Mouse (Mus musculus) neural tube, embryonic 13.5 days (tissue): ENCODE data around the gene Prkcd. TPM values are rescaled to one million over a fixed set of nuclear protein-coding genes. Genes with fewer than 3 reads are reported as not detected.

Source experiments
- ATAC-seq: fragments of 200-750 bp; cut with Nextera tagmentation; 2 replicates; pipeline ENCODE4 v1.8.0; 2017; ENCODE audit warnings: low read depth, mild to moderate bottlenecking, moderate TSS enrichment, moderate library complexity
- H3K27ac ChIP-seq: fragments of 300-500 bp; sonication (generic); replicated peaks from 2 replicates; pipeline ENCODE4 v1.5.1; 2015; ENCODE audit warnings: moderate library complexity, mild to moderate bottlenecking, inconsistent platforms
- H3K27me3 ChIP-seq: fragments of 300-500 bp; sonication (generic); 2 replicates; pipeline ENCODE4 v1.6.1; 2015; ENCODE audit warnings: mild to moderate bottlenecking, inconsistent platforms
- H3K36me3 ChIP-seq: fragments of 300-500 bp; sonication (generic); 2 replicates; pipeline ENCODE4 v1.6.1; 2015; ENCODE audit warnings: mild to moderate bottlenecking, inconsistent platforms
- H3K4me1 ChIP-seq: fragments of 300-500 bp; sonication (generic); replicated peaks from 2 replicates; pipeline ENCODE4 v1.6.1; 2015; ENCODE audit warnings: inconsistent platforms
- H3K4me2 ChIP-seq: fragments of 300-500 bp; sonication (generic); 2 replicates; pipeline ENCODE4 v1.6.1; 2015; ENCODE audit warnings: inconsistent platforms, mild to moderate bottlenecking, moderate library complexity
- H3K4me3 ChIP-seq: fragments of 300-500 bp; sonication (generic); 2 replicates; pipeline ENCODE4 v1.5.1; 2015; ENCODE audit warnings: mild to moderate bottlenecking, inconsistent platforms
- H3K9ac ChIP-seq: fragments of 300-500 bp; sonication (generic); 2 replicates; pipeline ENCODE4 v1.6.1; 2015; ENCODE audit warnings: moderate library complexity, mild to moderate bottlenecking, inconsistent platforms
- H3K9me3 ChIP-seq: fragments of 300-500 bp; sonication (generic); 2 replicates; pipeline ENCODE4 v1.6.1; 2016; ENCODE audit warnings: inconsistent platforms
- WGBS: fragments of 180-500 bp; shearing (Covaris S2); methylation state at CpG from one replicate; pipeline ENCODE4 v1.1.7; 2015; 5-methylcytosine and 5-hydroxymethylcytosine counted together
- polyA plus RNA-seq: library from polyadenylated mRNA; unstranded; fragments of >200 nt; fragmentation: Nextera tagmentation; extraction: Ambion mirVana; gene quantifications from 2 replicates; pipeline ENCODE4 v1.2.1, GENCODE M21; 2015

Gene Prkcd
- polyA plus RNA-seq, 1 experiment from 2014 or later, result 63.4 TPM

DNA sequence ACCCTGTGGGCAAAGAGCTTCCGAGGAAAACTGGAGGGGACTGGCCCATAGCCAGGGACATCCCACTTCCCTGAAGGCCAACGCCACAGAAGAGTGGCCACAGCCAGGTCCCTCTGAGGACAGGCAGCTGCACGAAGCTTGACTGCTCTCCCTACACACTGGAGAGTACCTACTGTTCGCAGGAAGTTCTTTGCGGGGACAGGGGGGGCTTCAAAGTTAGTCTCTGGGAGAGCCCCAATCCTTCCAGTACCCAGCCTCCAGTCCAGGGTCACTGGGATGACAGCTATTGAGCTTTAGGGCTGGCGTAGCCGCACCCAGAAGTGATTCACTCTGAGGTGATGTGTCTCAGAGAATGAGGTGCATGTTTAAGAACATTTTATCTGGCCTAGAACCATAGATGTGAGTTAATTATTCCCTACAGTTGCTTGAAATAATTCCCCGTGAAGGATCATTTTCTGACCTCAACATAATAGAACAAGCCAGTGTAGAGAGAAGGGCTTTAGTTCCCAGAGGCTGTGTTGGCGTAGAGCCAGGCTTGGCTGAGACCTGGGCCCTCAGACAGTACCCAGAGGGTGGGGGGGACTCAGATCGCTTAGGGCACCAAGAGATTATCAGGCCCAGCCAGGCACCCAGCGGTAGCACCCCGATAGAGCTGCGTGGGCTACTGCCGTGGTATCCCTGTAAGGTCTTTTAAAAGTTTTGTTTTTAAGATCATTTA is 64.4 kb downstream of the Prkcd start:
- no peaks in the 10 kb centered on the region for H3K27me3 ChIP-seq
- peaks cover 16% of the 10 kb centered on the region for H3K4me1 ChIP-seq
- 62% methylated on average over 14 of the region's 14 CpGs for WGBS
- H3K4me2 ChIP-seq, result no peak overlapping the region
- ATAC-seq, result no peak
- H3K36me3 ChIP-seq, result peaks cover 67% of the 10 kb centered on the region
- no peaks in the 10 kb centered on the region for H3K9me3 ChIP-seq
- no peak overlapping the region for H3K4me3 ChIP-seq
- H3K27ac ChIP-seq, result peak overlapping the region; percentile 68
- H3K9ac ChIP-seq, result no peak overlapping the region

DNA sequence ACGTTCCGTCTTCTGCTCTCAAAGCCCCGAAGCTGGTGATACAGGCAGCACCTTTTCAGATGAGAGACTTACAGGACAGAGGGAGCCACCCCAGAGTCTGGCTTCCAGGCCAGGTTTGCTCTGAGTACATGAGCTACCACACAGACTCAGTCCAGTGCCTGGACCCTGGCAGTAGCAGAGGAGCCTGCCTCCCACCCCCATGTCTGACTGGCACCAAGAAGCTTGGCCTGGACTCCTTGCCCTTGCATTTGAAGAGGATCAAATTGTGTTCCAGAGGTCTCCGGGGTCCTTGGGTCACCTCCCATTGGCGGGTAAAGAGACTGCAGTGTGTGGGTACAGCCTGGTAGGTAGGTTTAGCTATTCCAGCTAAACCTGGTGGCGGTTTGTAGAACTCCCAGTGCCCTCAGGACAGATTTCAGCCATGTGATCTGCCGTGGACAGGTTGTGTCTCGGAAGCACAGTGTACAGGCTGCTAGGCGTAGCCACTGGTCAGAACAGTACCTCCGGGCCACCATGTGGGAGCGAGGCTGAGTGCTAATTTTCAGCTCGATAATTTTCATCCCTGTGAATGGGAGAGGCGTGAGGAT is 65.1 kb downstream of the Prkcd start:
- H3K4me2 ChIP-seq, result no peak overlapping the region
- no peak overlapping the region for H3K27ac ChIP-seq
- H3K36me3 ChIP-seq, result peaks cover 65% of the 10 kb centered on the region
- no peak overlapping the region for H3K4me3 ChIP-seq
- ATAC-seq, result peak; percentile 48; the same call in 1 of the 2 replicates
- H3K27me3 ChIP-seq, result no peaks in the 10 kb centered on the region
- H3K9ac ChIP-seq, result no peak overlapping the region
- H3K4me1 ChIP-seq, result peaks cover 16% of the 10 kb centered on the region
- WGBS, result 93% methylated on average over 13 of the region's 13 CpGs
- H3K9me3 ChIP-seq, result no peaks in the 10 kb centered on the region

DNA sequence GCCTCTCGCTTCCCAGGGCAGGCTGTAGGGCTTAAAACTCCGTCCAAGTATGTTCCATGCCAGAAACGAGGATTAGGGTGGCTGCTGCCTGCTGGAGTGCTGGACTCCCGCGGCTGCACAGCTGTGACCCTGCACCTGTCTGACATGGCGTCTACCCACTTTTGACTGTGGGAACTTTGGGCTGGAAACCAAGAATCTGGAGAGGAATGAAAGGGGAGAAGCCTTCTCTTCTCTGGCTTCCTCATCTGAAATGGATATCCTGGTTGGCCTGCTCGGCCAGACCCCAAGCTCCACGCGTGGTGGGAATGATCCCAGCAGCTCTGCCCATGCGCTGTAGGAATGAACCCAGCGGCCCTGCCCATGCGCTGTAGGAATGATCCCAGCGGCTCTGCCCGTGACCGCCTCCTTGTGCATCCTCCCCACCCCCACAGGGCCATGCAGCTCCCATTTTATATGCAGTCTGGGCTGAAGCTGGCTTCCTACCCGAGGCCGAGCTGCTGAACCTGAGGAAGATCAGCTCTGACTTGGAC is 66.6 kb downstream of the Prkcd start:
- Histone ChIP-seq H3K9me3 (no peaks in the 10 kb centered on the region), H3K36me3 (peaks cover 51% of the 10 kb centered on the region), H3K4me1 (peaks cover 16% of the 10 kb centered on the region), H3K27me3 (no peaks in the 10 kb centered on the region), H3K9ac (no peak overlapping the region), H3K27ac (no peak overlapping the region), H3K4me3 (no peak overlapping the region), H3K4me2 (no peak overlapping the region)
- 90% methylated on average over 17 of the region's 17 CpGs for WGBS
- ATAC-seq, result no peak

DNA sequence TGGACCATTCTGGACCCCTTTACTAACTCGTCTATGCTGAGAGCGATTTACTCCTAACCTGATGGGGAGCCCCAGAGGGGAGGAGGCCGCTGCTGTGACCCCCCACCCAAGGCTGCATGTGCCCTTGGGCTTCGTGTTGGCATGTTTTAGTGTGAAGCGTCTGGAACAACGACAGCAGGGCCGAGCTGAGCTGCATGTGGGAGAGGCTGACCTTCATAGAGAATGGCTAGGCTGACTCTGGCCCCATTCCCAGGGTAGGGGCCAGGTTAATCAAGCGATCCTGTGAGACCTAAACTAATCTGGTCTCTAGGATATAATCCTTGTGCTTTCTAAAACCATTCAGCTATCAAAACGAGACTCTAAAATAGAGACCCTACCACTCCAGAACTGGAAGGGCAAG is 68.3 kb downstream of the Prkcd start:
- no peak overlapping the region for H3K9ac ChIP-seq
- peaks cover 43% of the 10 kb centered on the region for H3K36me3 ChIP-seq
- no peak overlapping the region for H3K27ac ChIP-seq
- H3K4me2 ChIP-seq, result no peak overlapping the region
- no peak for ATAC-seq
- peaks cover 16% of the 10 kb centered on the region for H3K4me1 ChIP-seq
- WGBS, result 88% methylated on average over 9 of the region's 9 CpGs
- no peaks in the 10 kb centered on the region for H3K9me3 ChIP-seq
- H3K27me3 ChIP-seq, result no peaks in the 10 kb centered on the region
- no peak overlapping the region for H3K4me3 ChIP-seq

DNA sequence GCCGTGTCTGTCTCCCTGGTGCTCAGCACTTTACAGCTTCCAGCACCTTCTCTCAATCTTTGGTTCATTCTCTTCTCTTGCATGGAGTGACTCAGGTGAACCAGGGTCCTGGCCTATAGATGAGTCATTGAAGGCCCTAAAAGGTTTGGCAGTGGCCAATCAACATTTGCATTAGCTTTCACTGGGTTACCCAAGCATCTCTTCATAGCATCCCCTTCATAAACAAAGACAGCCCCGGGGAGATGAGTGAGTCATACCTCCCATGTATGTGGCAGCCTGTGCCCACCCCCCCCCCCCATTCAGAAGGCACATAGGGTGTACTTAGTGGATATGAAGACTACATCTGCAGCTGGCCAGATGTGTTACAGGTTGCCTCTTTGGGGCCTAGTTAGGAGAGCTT is 69.4 kb downstream of the Prkcd start:
- Histone ChIP-seq H3K9me3 (no peaks in the 10 kb centered on the region), H3K4me3 (no peak overlapping the region), H3K4me2 (no peak overlapping the region), H3K27me3 (no peaks in the 10 kb centered on the region), H3K9ac (no peak overlapping the region), H3K27ac (no peak overlapping the region), H3K36me3 (peaks cover 40% of the 10 kb centered on the region), H3K4me1 (peaks cover 15% of the 10 kb centered on the region)
- ATAC-seq, result no peak
- WGBS, result 91% methylated on average over 2 of the region's 2 CpGs

DNA sequence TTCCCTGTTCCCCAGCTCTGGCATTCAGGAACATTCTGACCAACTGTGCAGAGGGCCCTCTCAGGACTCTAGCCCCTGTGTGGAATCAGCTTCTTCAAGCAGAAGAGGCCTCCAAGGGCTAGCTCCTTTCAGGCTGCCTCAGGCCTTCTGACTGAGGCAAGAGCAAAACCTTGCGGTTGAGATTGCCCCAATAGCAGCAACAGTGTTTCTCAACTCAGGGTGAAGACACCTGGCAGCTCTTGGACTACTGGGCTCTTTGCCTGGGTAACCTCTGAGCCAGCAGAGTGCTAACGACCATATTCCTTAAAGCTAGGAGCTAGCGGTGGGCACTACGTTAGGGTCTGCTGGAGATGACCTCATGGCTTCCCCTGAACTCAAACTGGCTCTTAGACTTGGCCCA is 72.8 kb downstream of the Prkcd start:
- ATAC-seq, result no peak
- Histone ChIP-seq H3K4me3 (no peak overlapping the region), H3K4me1 (peaks cover 32% of the 10 kb centered on the region), H3K9ac (no peak overlapping the region), H3K9me3 (no peaks in the 10 kb centered on the region), H3K27ac (no peak overlapping the region), H3K4me2 (no peak overlapping the region), H3K36me3 (0 out of 2 replicates have a peak, but pooled peaks cover 7% of the 10 kb centered on the region), H3K27me3 (no peaks in the 10 kb centered on the region)
- WGBS, result 89% methylated on average over 4 of the region's 4 CpGs

DNA sequence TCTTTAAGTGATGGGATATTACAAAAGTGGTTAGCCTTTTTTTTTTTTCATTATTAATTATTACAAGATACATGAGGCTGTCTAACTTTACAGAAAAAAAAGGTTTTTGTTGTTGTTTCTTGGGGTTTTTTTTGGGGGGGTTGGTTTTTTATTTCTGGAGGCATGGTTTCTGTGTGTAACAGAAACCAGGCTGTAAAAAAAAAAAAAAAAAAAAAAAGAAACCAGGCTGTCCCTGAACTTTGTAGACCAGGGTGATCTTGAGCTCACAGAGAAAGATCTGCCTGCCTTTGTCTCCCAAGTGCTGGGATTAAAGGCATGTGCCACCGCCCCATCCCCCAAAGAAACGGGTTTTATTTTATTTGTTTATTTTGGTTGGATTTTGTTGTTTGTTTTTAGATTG is 74.0 kb downstream of the Prkcd start:
- Histone ChIP-seq H3K4me1 (peaks cover 35% of the 10 kb centered on the region), H3K27me3 (no peaks in the 10 kb centered on the region), H3K36me3 (0 out of 2 replicates have a peak, but pooled peaks cover 7% of the 10 kb centered on the region), H3K4me3 (no peak overlapping the region), H3K27ac (no peak overlapping the region), H3K9me3 (no peaks in the 10 kb centered on the region), H3K4me2 (no peak overlapping the region), H3K9ac (no peak overlapping the region)
- WGBS, result 92% methylated on average over 2 of the region's 2 CpGs
- no peak for ATAC-seq

DNA sequence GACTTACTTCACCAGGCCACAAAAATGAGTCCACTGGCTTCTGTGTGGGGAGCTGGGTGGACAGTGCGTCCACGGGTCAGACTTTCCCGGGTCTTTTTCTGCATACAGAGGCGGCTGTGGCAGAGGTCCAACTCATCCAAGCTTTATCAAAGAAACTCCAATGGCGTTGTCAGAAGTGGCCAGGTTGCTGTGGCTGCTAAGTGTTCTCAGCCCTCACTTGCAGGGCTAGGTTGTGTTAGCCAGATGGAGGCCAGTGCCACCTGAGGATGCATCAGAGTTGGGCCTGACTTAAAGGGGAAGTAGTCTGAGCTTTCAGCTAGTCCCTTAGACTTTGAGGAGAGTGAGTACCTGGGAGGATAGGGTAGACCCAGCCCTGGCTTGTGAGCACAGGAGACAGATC is 74.5 kb downstream of the Prkcd start:
- no peaks in the 10 kb centered on the region for H3K27me3 ChIP-seq
- H3K9me3 ChIP-seq, result no peaks in the 10 kb centered on the region
- ATAC-seq, result no peak
- WGBS, result 75% methylated on average over 5 of the region's 5 CpGs
- H3K4me1 ChIP-seq, result peaks cover 35% of the 10 kb centered on the region
- no peak overlapping the region for H3K27ac ChIP-seq
- no peak overlapping the region for H3K9ac ChIP-seq
- H3K4me2 ChIP-seq, result peak overlapping the region; percentile 93
- H3K4me3 ChIP-seq, result peak overlapping the region; percentile 79; the same call in 1 of the 2 replicates
- 0 out of 2 replicates have a peak, but pooled peaks cover 7% of the 10 kb centered on the region for H3K36me3 ChIP-seq

DNA sequence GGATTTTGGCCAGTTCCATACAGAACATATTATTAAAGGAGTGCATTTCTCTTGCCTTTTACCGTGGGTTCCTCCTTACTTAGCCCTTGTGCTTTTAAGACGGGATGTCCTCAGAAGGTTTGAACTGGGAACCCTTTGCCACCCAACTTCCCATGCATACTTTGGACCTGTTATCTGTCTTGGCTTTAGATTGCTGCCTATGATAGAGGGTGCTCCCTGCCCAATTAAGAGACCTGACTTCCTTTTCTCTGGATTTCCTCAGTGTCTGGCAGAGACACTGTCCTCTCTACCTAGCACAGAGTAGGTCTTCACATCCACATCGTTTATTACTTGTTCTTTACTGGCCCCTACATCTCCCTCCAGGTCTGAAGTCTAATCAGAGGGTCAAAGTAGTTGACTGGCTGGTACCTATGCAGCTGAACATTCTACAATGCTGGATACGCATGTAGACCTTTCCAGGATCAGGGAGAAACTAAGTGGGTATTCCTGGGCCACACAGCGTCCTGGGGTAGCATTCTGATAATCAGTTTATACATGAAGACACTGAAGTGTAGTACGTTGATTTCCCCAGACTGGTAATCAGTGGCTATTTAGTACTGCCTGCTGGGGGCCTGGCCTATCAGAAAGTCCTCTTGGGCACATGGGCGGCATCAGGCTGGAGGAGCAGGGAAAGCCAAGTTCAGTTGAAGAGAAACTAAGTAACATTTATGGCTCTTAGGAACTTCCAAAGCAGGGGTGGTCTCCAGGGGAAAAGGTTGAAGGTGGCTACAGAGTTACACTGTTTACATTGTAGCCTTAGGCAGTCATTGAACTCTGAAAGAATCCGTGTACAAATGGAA is 75.6 kb downstream of the Prkcd start:
- 38% methylated on average over 8 of the region's 8 CpGs for WGBS
- Histone ChIP-seq H3K36me3 (no peaks in the 10 kb centered on the region), H3K9me3 (no peaks in the 10 kb centered on the region), H3K4me1 (peaks cover 35% of the 10 kb centered on the region), H3K4me3 (peak overlapping the region; percentile 79), H3K27ac (no peak overlapping the region), H3K27me3 (no peaks in the 10 kb centered on the region), H3K4me2 (peak overlapping the region; percentile 93), H3K9ac (peak overlapping the region; percentile 93)
- no peak for ATAC-seq

DNA sequence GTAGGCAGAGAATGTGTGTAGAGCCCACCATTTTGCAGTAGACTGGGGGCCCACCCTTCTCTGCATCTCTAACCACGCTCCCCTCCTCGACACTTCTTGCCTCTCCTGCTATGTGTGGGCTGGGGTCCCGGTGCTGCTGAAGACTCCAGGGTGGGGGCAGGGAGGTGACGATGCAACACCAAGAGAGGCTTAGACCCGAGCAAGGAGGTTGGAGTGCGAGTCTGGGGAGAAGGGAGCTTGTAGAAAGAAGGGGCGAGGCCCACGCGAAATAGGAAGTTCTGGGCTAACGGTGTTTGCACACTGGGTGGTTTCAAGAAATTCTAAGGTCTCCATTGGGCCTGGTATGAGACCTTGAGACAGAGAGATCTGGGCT is 76.2 kb downstream of the Prkcd start:
- H3K9ac ChIP-seq, result peak overlapping the region; percentile 93
- WGBS, result 0% methylated on average over 10 of the region's 10 CpGs
- H3K4me1 ChIP-seq, result peaks cover 35% of the 10 kb centered on the region
- no peaks in the 10 kb centered on the region for H3K9me3 ChIP-seq
- H3K36me3 ChIP-seq, result no peaks in the 10 kb centered on the region
- H3K4me3 ChIP-seq, result peak overlapping the region; percentile 79
- peak overlapping the region; percentile 96 for H3K27ac ChIP-seq
- H3K27me3 ChIP-seq, result no peaks in the 10 kb centered on the region
- ATAC-seq, result peak; percentile 44
- peak overlapping the region; percentile 93 for H3K4me2 ChIP-seq

DNA sequence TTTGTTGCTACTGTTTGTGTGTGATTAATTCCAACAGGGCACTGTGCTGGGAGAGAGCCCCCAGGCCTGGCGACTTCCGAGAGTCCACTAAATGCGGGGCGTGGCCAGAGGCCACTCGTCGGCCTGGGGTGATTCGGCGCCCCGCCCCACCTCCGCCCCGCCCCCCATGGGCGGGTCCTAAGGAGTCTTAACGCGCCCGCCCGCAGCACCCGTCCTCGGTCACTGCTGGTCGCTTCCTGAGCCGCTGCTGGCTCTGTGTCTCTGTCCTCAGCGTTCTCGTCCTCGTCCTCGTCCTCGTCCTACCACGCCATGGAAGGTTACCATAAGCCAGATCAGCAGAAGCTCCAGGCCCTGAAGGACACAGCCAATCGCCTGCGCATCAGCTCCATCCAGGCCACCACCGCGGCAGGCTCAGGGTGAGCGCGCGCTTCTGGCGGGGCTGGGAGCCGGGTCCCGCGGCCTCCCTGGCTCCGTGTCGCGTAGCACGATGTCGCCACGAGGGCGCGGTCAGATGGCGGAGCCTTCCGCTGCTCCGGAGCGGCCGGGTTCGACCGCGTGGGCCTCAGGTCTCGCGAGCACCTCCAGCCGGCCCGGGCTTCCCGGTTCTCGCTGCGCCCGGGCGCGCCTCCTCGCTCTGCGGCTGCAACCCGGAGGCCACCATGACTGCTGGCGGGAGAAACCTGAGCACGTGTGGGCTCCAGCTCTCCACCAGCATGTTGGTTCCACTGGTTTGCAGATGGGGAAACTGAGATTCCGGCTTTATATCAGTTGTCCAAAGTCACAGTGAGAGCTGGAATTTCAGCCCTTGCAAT is 76.8 kb downstream of the Prkcd start:
- no peaks in the 10 kb centered on the region for H3K36me3 ChIP-seq
- peak overlapping the region; percentile 93 for H3K9ac ChIP-seq
- H3K27ac ChIP-seq, result peak overlapping the region; percentile 96
- H3K27me3 ChIP-seq, result no peaks in the 10 kb centered on the region
- no peaks in the 10 kb centered on the region for H3K9me3 ChIP-seq
- under 1% methylated on average over 69 of the region's 69 CpGs for WGBS
- ATAC-seq, result peak; percentile 93
- peaks cover 35% of the 10 kb centered on the region for H3K4me1 ChIP-seq
- H3K4me3 ChIP-seq, result peak overlapping the region; percentile 79
- H3K4me2 ChIP-seq, result peak overlapping the region; percentile 93
